Mouse (Mus musculus): ENCODE data around the gene Oas1g.
"Not testable (repeated sequence)": the region's sequence is repeated elsewhere in the genome, so short reads cannot be mapped to it uniquely, and the experiment has no call there.

Gene Oas1g

GRCm38 (mm10) chr5:120888294-120888815 is 942 bp upstream of the Oas1g start:
- not testable (repeated sequence) for DNase-seq

- DNase-seq, result no peak
Measured at GRCm38 (mm10) chr5:120887831-120888230, 418 bp upstream of the Oas1g start.

- not testable (repeated sequence) for DNase-seq
Measured at GRCm38 (mm10) chr5:120881681-120882080, 5.7 kb downstream of the Oas1g start.

GRCm38 (mm10) chr5:120878803-120879202 is 8.6 kb downstream of the Oas1g start:
- DNase-seq, result not testable (repeated sequence)

GRCm38 (mm10) chr5:120877407-120877806 is 10.0 kb downstream of the Oas1g start:
- DNase-seq, result not testable (repeated sequence)

- DNase-seq, result not testable (repeated sequence)
Measured at GRCm38 (mm10) chr5:120876839-120877238, 10.6 kb downstream of the Oas1g start.

GRCm38 (mm10) chr5:120871469-120871868 is 15.9 kb downstream of the Oas1g start:
- DNase-seq, result no peak

GRCm38 (mm10) chr5:120870782-120871181 is 16.6 kb downstream of the Oas1g start:
- no peak for DNase-seq

GRCm38 (mm10) chr5:120870081-120870480 is 17.3 kb downstream of the Oas1g start:
- DNase-seq, result no peak

- no peak for DNase-seq
Measured at GRCm38 (mm10) chr5:120869436-120870015, 17.9 kb downstream of the Oas1g start.

GRCm38 (mm10) chr5:120865336-120865860 is 22.0 kb downstream of the Oas1g start:
- no peak for DNase-seq

GRCm38 (mm10) chr5:120861121-120861520 is 26.3 kb downstream of the Oas1g start, which contains the start of gene Oas1h:
Gene Oas1h (plus strand): TSS chr5:120861421.
- no peak for DNase-seq

GRCm38 (mm10) chr5:120859241-120859640 is 28.2 kb downstream of the Oas1g start:
- no peak for DNase-seq

GRCm38 (mm10) chr5:120849601-120850136 is 37.7 kb downstream of the Oas1g start:
- DNase-seq, result peak in 1 of 2 experiments; percentile 37

- DNase-seq, result no peak
Measured at GRCm38 (mm10) chr5:120847067-120847466, 40.3 kb downstream of the Oas1g start, which contains the start of gene Oas1f. Gene Oas1f (plus strand): TSS chr5:120847367.

- DNase-seq, result no peak
Measured at GRCm38 (mm10) chr5:120844713-120845112, 42.7 kb downstream of the Oas1g start.

GRCm38 (mm10) chr5:120836731-120837585 is 50.5 kb downstream of the Oas1g start:
- DNase-seq, result peak in 1 of 2 experiments; percentile 42

- no peak for DNase-seq
Measured at GRCm38 (mm10) chr5:120833335-120834280, 53.8 kb downstream of the Oas1g start.

GRCm38 (mm10) chr5:120831031-120831430 is 56.4 kb downstream of the Oas1g start:
- no peak for DNase-seq
